Mouse (Mus musculus): ENCODE measurements around the gene Asic5. TPM values are rescaled to one million over a fixed set of nuclear protein-coding genes. Genes with fewer than 3 reads are reported as not detected.
A peak's percentile ranks its signal among the peaks of the same experiment; 100 is the strongest.

Gene Asic5
- polyA plus RNA-seq, 1 experiment from 2014 or later: not detected

DNA sequence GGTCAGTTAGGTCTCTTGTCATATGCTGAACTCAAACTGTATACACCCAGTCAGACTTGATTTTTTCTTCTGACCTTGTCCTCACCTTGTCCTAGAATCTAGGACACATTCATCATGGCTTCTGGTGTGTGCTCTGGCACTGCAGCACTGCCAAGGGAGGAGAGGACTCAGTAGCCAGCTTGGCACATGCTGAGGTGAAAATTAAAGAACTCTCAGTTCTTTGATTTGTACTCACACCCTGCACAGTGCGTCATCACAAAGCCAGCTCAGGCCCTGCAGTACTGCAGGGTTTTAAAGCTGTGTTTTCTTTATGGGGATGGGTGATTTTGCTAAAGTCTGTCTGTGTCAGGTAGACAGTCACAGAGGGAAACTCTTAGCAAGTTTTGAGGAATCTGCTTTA lies 45.2 kb downstream of the Asic5 start:
- no peak for DNase-seq (ENCODE audit: low spot score)
- H3K36me3 ChIP-seq: no peaks in the 10 kb centered on the region
- no peaks in the 10 kb centered on the region for H3K27me3 ChIP-seq (ENCODE audit: low read depth, poor library complexity, severe bottlenecking)
- H3K4me1 ChIP-seq: no peaks in the 10 kb centered on the region
- no peak overlapping the region for H3K27ac ChIP-seq
- no peak overlapping the region for H3K4me3 ChIP-seq
- WGBS: 74% methylated on average over 1 of the region's 1 CpGs
- no peaks in the 10 kb centered on the region for H3K9me3 ChIP-seq (replicated peaks)

DNA sequence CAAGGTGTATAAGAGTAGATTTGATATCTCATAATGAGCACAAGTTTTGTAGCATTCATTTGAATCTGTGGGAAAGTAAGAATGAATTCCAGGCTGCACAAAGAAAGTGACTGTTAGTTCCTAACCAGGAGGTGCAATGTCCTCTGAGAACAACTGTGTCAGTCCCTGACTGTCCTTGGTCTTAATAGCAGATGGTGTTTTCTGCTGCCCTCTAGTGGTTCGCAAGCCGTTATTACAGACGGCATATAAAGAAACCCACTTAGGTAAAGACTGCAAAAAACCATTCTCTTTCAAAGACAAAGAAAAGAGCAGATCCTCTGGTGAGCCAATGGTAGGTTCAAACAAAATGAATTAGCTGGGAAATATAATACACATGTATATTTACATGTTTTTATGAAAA lies 47.1 kb downstream of the Asic5 start:
- DNase-seq (ENCODE audit: low spot score): no peak
- H3K27me3 ChIP-seq (ENCODE audit: low read depth, poor library complexity, severe bottlenecking): no peaks in the 10 kb centered on the region
- WGBS: 0% methylated on average over 3 of the region's 3 CpGs
- H3K36me3 ChIP-seq: no peaks in the 10 kb centered on the region
- no peak overlapping the region for H3K27ac ChIP-seq
- no peaks in the 10 kb centered on the region for H3K4me1 ChIP-seq
- no peak overlapping the region for H3K4me3 ChIP-seq
- H3K9me3 ChIP-seq (replicated peaks): no peaks in the 10 kb centered on the region

DNA sequence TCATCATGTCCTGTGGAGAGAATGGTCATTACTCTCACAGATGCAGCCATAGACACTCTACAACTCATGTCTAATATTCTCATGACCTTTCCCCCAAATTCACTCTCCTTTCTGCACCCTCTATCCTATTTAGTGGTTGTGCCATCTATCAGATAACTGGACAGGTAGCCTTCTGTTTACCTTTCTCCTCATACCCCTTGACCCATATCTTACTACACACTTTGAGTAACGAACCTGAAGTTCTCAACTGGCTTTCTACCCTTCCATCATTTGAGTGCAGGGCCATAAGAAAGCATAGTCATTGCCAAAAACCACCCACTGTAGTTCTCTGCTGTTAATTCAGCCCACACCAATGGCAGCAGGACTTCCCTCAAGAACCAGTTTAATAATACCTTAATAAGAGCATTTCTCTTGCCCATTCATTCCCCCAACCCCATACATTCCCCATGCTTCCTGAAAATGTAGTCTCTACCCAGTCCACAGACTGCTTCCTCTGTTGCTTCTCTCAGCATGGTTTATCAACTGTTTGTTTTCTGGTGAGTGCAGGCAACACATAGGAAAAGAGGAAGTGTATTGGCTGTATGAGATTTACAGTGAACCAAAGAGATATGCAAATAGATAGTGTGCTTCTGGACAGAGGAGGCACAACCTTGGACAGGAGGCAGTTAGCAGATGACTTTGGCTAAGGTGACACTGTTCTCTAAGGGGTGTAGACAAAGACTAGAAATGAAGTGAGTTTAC lies 48.1 kb downstream of the Asic5 start:
- H3K36me3 ChIP-seq: no peaks in the 10 kb centered on the region

DNA sequence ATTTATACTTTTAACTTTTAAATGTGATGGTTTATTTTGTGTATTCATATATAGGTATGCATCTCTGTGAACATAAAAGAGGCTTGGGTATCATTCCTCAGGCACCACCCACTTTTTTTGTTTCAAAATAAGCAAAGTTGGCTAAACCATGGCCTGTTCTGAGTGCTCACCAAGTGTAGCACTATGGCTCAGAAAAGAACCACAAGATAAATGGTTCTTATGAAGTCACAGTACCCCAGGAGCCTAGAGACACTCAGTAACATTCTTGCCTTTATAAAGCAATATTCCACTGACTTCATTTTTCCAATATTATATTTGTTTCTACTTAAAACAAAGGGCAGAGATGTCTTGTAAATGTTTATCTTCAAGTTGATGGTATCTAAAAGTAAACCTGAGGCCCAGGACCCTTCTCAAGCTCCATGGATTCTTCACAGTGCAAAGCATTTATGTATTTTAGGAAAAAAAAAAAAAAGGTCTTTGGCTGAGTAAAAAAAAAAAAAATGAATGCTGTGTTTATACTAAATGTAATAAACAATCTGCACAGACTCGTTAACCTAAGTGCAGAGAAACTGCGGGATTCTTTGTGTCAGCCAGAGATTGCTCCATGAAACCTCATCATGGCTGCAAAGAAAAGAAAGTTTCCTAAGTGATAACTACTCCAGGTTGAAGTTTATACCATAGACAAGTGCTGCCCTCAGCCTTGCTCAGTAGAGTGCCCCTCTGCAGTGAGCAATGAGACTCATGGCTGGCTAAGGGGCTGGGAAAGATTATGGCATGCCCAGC lies 54.4 kb downstream of the Asic5 start:
- Histone ChIP-seq H3K27me3 (ENCODE audit: low read depth, poor library complexity, severe bottlenecking) (no peaks in the 10 kb centered on the region), H3K4me3 (no peak overlapping the region), H3K4me1 (no peaks in the 10 kb centered on the region), H3K27ac (no peak overlapping the region), H3K9me3 (replicated peaks) (no peaks in the 10 kb centered on the region), H3K36me3 (no peaks in the 10 kb centered on the region)
- WGBS: 89% methylated on average over 2 of the region's 2 CpGs
- no peak for DNase-seq (ENCODE audit: low spot score)

More for the DNA sequence above, 48.1 kb downstream of the Asic5 start:
- Histone ChIP-seq H3K4me1 (no peaks in the 10 kb centered on the region), H3K4me3 (no peak overlapping the region), H3K9me3 (replicated peaks) (no peaks in the 10 kb centered on the region), H3K27me3 (ENCODE audit: low read depth, poor library complexity, severe bottlenecking) (no peaks in the 10 kb centered on the region), H3K27ac (no peak overlapping the region)
- 77% methylated on average over 1 of the region's 1 CpGs for WGBS
- no peak for DNase-seq (ENCODE audit: low spot score)

DNA sequence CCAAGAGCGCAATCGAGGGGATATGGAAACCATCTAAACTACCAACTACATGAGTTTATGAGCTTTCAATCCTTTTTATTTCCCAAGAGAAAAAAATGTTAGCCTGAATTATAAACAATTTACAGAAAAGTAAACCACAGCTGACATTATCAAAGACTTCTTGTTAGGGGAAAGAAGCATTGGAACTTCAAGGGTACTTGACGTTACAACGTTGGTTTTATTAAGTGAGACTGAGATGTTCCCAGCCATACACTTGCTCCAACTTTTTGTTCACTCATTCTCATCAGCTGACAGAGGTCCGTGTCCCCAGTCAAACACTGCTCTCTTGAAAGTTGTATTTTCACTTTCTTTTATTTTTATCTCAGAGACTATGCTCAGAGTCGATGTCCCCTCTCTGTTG lies 61.6 kb downstream of the Asic5 start:
- DNase-seq (ENCODE audit: low spot score): no peak
- 84% methylated on average over 6 of the region's 6 CpGs for WGBS
- H3K9me3 ChIP-seq (replicated peaks): no peaks in the 10 kb centered on the region
- no peaks in the 10 kb centered on the region for H3K27me3 ChIP-seq (ENCODE audit: low read depth, poor library complexity, severe bottlenecking)
- peaks cover 4% of the 10 kb centered on the region; the same call in 1 of the 2 replicates for H3K4me1 ChIP-seq
- no peak overlapping the region for H3K4me3 ChIP-seq
- no peak overlapping the region for H3K27ac ChIP-seq
- no peaks in the 10 kb centered on the region for H3K36me3 ChIP-seq

DNA sequence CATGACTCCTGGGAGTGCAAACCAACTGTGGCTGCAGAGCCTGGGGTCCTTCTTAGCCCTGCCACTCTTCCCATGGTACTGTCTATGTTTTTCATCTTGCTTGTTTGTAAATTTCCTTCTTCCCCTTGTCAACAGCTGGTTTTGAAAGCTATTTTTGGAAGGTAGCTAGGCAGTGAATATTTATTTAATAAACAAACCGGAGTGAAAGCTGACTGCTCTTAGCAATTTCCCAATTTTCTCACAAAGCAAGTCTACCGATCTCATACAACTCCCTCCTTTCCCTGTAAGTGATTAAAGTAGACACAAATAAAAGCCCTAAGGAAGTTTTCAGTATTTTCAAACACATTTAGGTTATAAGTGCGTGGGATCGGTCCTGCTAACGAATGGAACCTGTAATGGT lies 62.8 kb downstream of the Asic5 start:
- H3K9me3 ChIP-seq (replicated peaks): no peaks in the 10 kb centered on the region
- WGBS: 87% methylated on average over 5 of the region's 5 CpGs
- H3K27me3 ChIP-seq (ENCODE audit: low read depth, poor library complexity, severe bottlenecking): no peaks in the 10 kb centered on the region
- no peak overlapping the region for H3K27ac ChIP-seq
- DNase-seq (ENCODE audit: low spot score): no peak
- no peak overlapping the region for H3K4me3 ChIP-seq
- H3K4me1 ChIP-seq: peaks cover 4% of the 10 kb centered on the region; the same call in 1 of the 2 replicates
- no peaks in the 10 kb centered on the region for H3K36me3 ChIP-seq

DNA sequence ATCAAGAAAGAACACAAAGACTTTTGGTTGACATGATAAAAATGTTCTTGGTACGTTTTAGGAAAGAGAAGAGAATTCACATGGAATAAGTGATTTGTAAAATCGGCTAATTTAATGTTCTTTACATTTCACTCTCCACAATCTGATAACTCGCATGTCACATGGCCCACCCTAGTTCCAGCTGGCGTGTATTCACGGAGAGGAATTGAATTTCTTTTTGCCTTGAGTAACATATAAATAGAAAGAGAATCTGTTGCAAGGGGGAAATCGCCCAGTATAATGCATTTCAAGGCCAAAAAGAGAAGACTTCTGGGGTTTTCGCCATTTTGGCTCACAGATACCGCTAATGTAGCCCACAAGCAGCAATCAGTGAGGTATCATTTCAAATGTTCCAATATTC lies 64.0 kb downstream of the Asic5 start:
- H3K27ac ChIP-seq: no peak overlapping the region
- DNase-seq (ENCODE audit: low spot score): no peak
- H3K4me3 ChIP-seq: no peak overlapping the region
- H3K27me3 ChIP-seq (ENCODE audit: low read depth, poor library complexity, severe bottlenecking): no peaks in the 10 kb centered on the region
- no peaks in the 10 kb centered on the region for H3K9me3 ChIP-seq (replicated peaks)
- H3K36me3 ChIP-seq: no peaks in the 10 kb centered on the region
- 92% methylated on average over 8 of the region's 8 CpGs for WGBS
- peaks cover 4% of the 10 kb centered on the region; the same call in 1 of the 2 replicates for H3K4me1 ChIP-seq

DNA sequence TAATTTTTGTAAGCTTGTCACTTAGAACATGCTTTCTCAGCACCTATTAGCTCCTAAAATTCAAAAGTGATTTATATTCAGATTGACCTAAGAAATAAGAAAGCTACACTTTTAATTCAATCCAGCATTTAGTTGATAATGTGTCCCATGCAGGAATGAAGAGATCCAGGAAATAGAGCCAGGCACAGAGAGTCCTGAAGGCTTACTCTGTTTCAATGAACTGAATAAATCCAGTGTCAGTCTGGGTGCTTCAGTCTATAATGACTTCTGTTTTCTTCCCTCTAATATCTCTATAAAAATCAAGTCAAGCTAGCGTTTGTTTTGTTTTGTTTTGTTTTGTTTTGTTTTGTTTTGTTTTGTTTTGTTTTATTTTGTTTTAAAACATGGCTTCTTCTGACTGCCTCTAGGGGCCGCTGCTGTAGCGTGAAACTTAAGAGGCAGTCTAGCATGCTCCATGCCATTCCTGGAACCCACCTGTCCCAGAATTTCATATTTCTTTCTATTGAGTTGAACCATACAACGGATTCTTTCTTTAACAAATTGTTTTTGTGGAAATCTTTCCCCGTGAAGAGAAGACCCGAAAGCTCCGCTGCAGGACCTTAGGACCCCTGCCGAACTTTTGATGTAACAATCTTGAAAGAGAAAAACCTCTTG lies 65.1 kb downstream of the Asic5 start:
- DNase-seq (ENCODE audit: low spot score): peak; percentile 49
- Histone ChIP-seq H3K27me3 (ENCODE audit: low read depth, poor library complexity, severe bottlenecking) (no peaks in the 10 kb centered on the region), H3K9me3 (replicated peaks) (no peaks in the 10 kb centered on the region), H3K27ac (no peak overlapping the region), H3K36me3 (no peaks in the 10 kb centered on the region), H3K4me3 (no peak overlapping the region), H3K4me1 (peaks cover 11% of the 10 kb centered on the region; the same call in 1 of the 2 replicates)
- WGBS: 39% methylated on average over 8 of the region's 8 CpGs

DNA sequence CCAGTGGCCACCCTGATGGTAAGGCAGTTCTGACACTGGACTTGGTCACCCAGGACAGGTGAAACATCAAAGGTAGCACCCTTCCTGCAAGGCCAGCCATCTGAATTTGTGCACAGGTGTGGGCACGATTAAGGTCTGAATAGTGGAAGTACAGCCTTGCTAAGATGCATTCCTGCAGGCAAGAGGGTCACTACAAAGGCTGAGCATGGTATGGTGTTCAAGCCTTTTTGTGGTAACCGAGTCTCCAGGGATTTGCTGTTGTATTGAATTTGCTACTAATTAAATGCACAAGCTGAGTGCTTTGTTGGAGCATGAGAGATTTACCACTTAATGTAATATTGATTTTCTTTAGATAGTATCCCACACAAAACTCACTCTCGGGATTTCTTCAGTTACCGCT lies 66.0 kb downstream of the Asic5 start:
- WGBS: 85% methylated on average over 4 of the region's 4 CpGs
- no peak overlapping the region for H3K4me3 ChIP-seq
- no peak for DNase-seq (ENCODE audit: low spot score)
- no peaks in the 10 kb centered on the region for H3K9me3 ChIP-seq (replicated peaks)
- H3K4me1 ChIP-seq: peaks cover 11% of the 10 kb centered on the region; the same call in 1 of the 2 replicates
- H3K36me3 ChIP-seq: no peaks in the 10 kb centered on the region
- H3K27me3 ChIP-seq (ENCODE audit: low read depth, poor library complexity, severe bottlenecking): no peaks in the 10 kb centered on the region
- H3K27ac ChIP-seq: no peak overlapping the region

DNA sequence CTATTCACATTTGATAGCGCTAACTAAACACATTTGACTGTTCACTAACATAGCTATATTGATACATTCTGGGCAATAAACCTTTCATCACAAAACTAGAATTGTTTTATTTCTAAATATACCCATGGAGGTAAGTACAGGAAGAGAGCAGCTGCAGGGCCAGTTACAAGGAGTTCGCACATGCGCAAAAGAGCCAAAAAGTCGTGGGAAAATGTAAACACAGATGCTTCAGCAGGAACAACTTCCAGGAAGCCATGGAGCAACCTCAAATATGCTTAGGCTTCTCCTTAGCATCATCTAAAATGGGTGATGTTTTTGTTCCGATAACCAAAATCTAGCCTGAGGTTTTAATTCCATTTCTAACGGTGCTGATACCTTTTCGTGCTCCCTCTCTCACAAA lies 66.6 kb downstream of the Asic5 start:
- DNase-seq (ENCODE audit: low spot score): no peak
- Histone ChIP-seq H3K27me3 (ENCODE audit: low read depth, poor library complexity, severe bottlenecking) (no peaks in the 10 kb centered on the region), H3K4me3 (no peak overlapping the region), H3K4me1 (peaks cover 11% of the 10 kb centered on the region; the same call in 1 of the 2 replicates), H3K9me3 (replicated peaks) (no peaks in the 10 kb centered on the region), H3K27ac (peak overlapping the region; percentile 53; the same call in 1 of the 2 replicates), H3K36me3 (no peaks in the 10 kb centered on the region)
- 67% methylated on average over 7 of the region's 7 CpGs for WGBS

DNA sequence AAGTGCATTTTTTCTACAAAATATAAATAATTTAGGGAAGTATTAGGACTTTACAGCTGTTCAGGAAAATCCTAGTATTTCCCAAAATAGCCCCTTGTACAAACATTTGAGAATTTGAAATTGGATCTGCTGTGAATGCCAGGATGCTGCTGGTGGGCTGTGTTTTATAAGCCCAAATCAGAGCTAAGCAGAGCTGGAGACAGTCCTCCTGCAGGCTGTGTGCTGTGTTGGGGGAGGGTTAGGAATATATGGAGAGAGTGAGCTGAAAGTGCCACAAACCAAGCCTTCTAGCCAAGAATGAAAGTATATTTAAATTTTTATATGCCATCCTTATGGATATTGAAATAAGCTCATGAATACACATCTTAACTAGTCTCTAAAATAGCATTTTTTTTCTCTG lies 69.4 kb downstream of the Asic5 start:
- H3K27ac ChIP-seq: no peak overlapping the region
- no peaks in the 10 kb centered on the region for H3K9me3 ChIP-seq (replicated peaks)
- no peaks in the 10 kb centered on the region for H3K27me3 ChIP-seq (ENCODE audit: low read depth, poor library complexity, severe bottlenecking)
- no peak overlapping the region for H3K4me3 ChIP-seq
- no peak for DNase-seq (ENCODE audit: low spot score)
- peaks cover 15% of the 10 kb centered on the region; the same call in 1 of the 2 replicates for H3K4me1 ChIP-seq
- no peaks in the 10 kb centered on the region for H3K36me3 ChIP-seq

DNA sequence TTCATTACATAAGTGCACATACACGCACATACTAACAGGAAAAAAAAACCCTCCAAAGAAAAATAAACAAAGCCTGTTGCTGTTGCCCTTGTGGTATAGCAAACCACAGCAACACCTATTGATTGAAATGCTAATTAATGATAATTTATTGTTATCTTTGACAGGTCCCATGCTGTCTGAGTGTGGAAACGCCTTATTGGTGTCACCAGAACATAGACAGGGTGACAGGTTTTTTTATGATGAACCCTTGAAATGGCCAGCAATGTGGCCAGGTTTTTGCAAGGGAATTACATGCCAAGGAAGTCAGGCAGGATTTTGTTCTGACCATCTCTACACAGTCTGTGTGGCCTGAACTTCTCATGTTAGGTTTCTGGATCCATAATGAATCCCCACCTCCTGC lies 69.9 kb downstream of the Asic5 start:
- no peak overlapping the region for H3K4me3 ChIP-seq
- H3K4me1 ChIP-seq: peaks cover 15% of the 10 kb centered on the region; the same call in 1 of the 2 replicates
- H3K27me3 ChIP-seq (ENCODE audit: low read depth, poor library complexity, severe bottlenecking): no peaks in the 10 kb centered on the region
- no peaks in the 10 kb centered on the region for H3K9me3 ChIP-seq (replicated peaks)
- H3K27ac ChIP-seq: no peak overlapping the region
- no peak for DNase-seq (ENCODE audit: low spot score)
- no peaks in the 10 kb centered on the region for H3K36me3 ChIP-seq
- WGBS: 47% methylated on average over 2 of the region's 2 CpGs
